Mouse (Mus musculus) frontal cortex, adult 2 months (tissue): ENCODE results near the gene Porcn. TPM values are rescaled to one million over a fixed set of nuclear protein-coding genes. Genes with fewer than 3 reads are reported as not detected.

Experiments used
- polyA plus RNA-seq: library from polyadenylated mRNA; depleted of rRNA; stranded (reverse); fragments of >200 nt; gene quantifications from 2 replicates; pipeline ENCODE4 v1.2.3, GENCODE M21; 2012; rRNA removed

The Porcn gene
- polyA plus RNA-seq, 1 experiment = 115 TPM

Other genes starting within 250 kb of the Porcn start
- not detected in 2 replicates for gene Gata1, start 228.5 kb downstream of the Porcn start, polyA plus RNA-seq
- gene Glod5, start 188.0 kb downstream of the Porcn start, polyA plus RNA-seq = 0.60 and 0.84 TPM in 2 replicates
- gene Suv39h1, start 131.8 kb downstream of the Porcn start, polyA plus RNA-seq = 25.0 and 27.5 TPM in 2 replicates
- 1.1 and 1.4 TPM in 2 replicates for gene Was, start 116.0 kb downstream of the Porcn start, polyA plus RNA-seq
- 221 and 236 TPM in 2 replicates for gene Wdr13, start 73.6 kb downstream of the Porcn start, polyA plus RNA-seq
- 216 and 235 TPM in 2 replicates for gene Rbm3, start 60.6 kb downstream of the Porcn start, polyA plus RNA-seq
- gene Tbc1d25, start 30.3 kb downstream of the Porcn start, polyA plus RNA-seq = 16.7 TPM in 2 replicates
- gene Ebp, start 13.0 kb downstream of the Porcn start, polyA plus RNA-seq = 20.0 and 22.7 TPM in 2 replicates
- 28.2 and 28.4 TPM in 2 replicates for gene Ftsj1, start 45.9 kb upstream of the Porcn start, polyA plus RNA-seq
- gene Slc38a5, start 64.6 kb upstream of the Porcn start, polyA plus RNA-seq = 10.3 and 12.2 TPM in 2 replicates
- gene Ssxb10, start 120.9 kb upstream of the Porcn start, polyA plus RNA-seq = not detected in 2 replicates
- not detected in 2 replicates for gene Ssxb9, start 160.5 kb upstream of the Porcn start, polyA plus RNA-seq
- gene Ssxb1, start 206.8 kb upstream of the Porcn start, polyA plus RNA-seq = not detected in 2 replicates